Mouse (Mus musculus) heart, postnatal 0 days (tissue): ENCODE results near the gene Jarid2. TPM values are rescaled to one million over a fixed set of nuclear protein-coding genes. Genes with fewer than 3 reads are reported as not detected.

Source experiments
- ATAC-seq: fragments of 200-750 bp; cut with Nextera tagmentation; 2 replicates; pipeline ENCODE4 v1.8.0; 2017; ENCODE audit warnings: low read depth, moderate number of reproducible peaks, moderate library complexity; ENCODE audit not compliant: insufficient read depth
- DNase-seq: peaks from one replicate; pipeline ENCODE4 v3.0.0-alpha.2; 2016; ENCODE audit warnings: low spot score
- H3K27ac ChIP-seq: fragments of 300-500 bp; sonication (generic); 2 replicates; pipeline ENCODE4 v1.5.1; 2014; ENCODE audit warnings: low read depth, mild to moderate bottlenecking
- H3K27me3 ChIP-seq: fragments of 300-500 bp; sonication (generic); 2 replicates; pipeline ENCODE4 v1.6.1; 2014; ENCODE audit warnings: low read length, mixed read lengths; ENCODE audit not compliant: control insufficient read depth, insufficient read depth
- H3K36me3 ChIP-seq: fragments of 300-500 bp; sonication (generic); replicated peaks from 2 replicates; pipeline ENCODE4 v1.6.1; 2014; ENCODE audit warnings: low read length, mixed read lengths; ENCODE audit not compliant: control insufficient read depth, insufficient read depth
- H3K4me1 ChIP-seq: fragments of 300-500 bp; sonication (generic); 2 replicates; pipeline ENCODE4 v1.6.1; 2014; ENCODE audit warnings: antibody characterized with exemption; ENCODE audit not compliant: control insufficient read depth, insufficient read depth
- H3K4me2 ChIP-seq: fragments of 300-500 bp; sonication (generic); 2 replicates; pipeline ENCODE4 v1.6.1; 2014; ENCODE audit warnings: low read depth, mild to moderate bottlenecking, low read length, moderate library complexity
- H3K4me3 ChIP-seq: fragments of 300-500 bp; sonication (generic); 2 replicates; pipeline ENCODE4 v1.5.1; 2014; ENCODE audit warnings: low read depth, low read length
- H3K9ac ChIP-seq: fragments of 300-500 bp; sonication (generic); replicated peaks from 2 replicates; pipeline ENCODE4 v1.6.1; 2014; ENCODE audit warnings: low read depth, low read length, mixed read lengths
- H3K9me3 ChIP-seq: fragments of 300-500 bp; sonication (generic); replicated peaks from 2 replicates; pipeline ENCODE4 v1.6.1; 2016; ENCODE audit warnings: low read length; ENCODE audit not compliant: control insufficient read depth
- CTCF ChIP-seq: IDR thresholded peaks from 2 replicates; pipeline ENCODE4 v1.5.1; 2016; ENCODE audit warnings: antibody characterized with exemption, control low read depth, low read depth
- EP300 ChIP-seq: IDR thresholded peaks from 2 replicates; pipeline ENCODE4 v1.6.1; 2016; ENCODE audit warnings: antibody characterized with exemption, low read depth
- WGBS: fragments of 180-500 bp; shearing (Covaris S2); extraction: QIAGEN DNeasy Blood & Tissue Kit; methylation state at CpG from one replicate; pipeline ENCODE4 v1.1.7; 2014; 5-methylcytosine and 5-hydroxymethylcytosine counted together
- polyA plus RNA-seq: library from polyadenylated mRNA; unstranded; fragments of >200 nt; fragmentation: Nextera tagmentation; extraction: Ambion mirVana; gene quantifications from 2 replicates; pipeline ENCODE4 v1.2.1, GENCODE M21; 2015
- total RNA-seq: library from RNA; depleted of rRNA; stranded (reverse); fragments of >200 nt; gene quantifications from 2 replicates; pipeline ENCODE4 v1.2.3, GENCODE M21; 2014; ENCODE audit warnings: low replicate concordance

Jarid2 gene
- total and polyA plus RNA-seq, 2 experiments from 2014 or later = 10.2 to 17.7 TPM

GRCm38 (mm10) chr13:44933575-44933974 is 204.3 kb downstream of the Jarid2 start:
- ATAC-seq (no peak), DNase-seq (no peak)
- 53% methylated on average over 7 of the region's 7 CpGs for WGBS
- Histone ChIP-seq H3K9me3 (no peaks in the 10 kb centered on the region), H3K9ac (no peak overlapping the region), H3K27me3 (no peaks in the 10 kb centered on the region), H3K4me2 (0 out of 2 replicates have a peak overlapping the region, but pooled peaks have one; percentile 6), H3K36me3 (peaks cover 6% of the 10 kb centered on the region), H3K4me1 (peaks cover 11% of the 10 kb centered on the region), H3K4me3 (no peak overlapping the region), H3K27ac (no peak overlapping the region)
- TF ChIP-seq CTCF = no peak
- no peak for TF ChIP-seq EP300

GRCm38 (mm10) chr13:44937681-44938080 is 208.4 kb downstream of the Jarid2 start:
- DNase-seq = no peak
- Histone ChIP-seq H3K4me2 (no peak overlapping the region), H3K27me3 (no peaks in the 10 kb centered on the region), H3K9ac (no peak overlapping the region), H3K27ac (no peak overlapping the region), H3K4me3 (no peak overlapping the region), H3K36me3 (no peaks in the 10 kb centered on the region), H3K4me1 (peaks cover 13% of the 10 kb centered on the region), H3K9me3 (no peaks in the 10 kb centered on the region)
- no peak for ATAC-seq
- WGBS = 82% methylated on average over 3 of the region's 3 CpGs
- TF ChIP-seq CTCF (no peak), EP300 (no peak)

- no peak overlapping the region for H3K4me3 ChIP-seq
- H3K27me3 ChIP-seq = no peaks in the 10 kb centered on the region
- DNase-seq (no peak), ATAC-seq (no peak)
- H3K27ac ChIP-seq = peak overlapping the region; percentile 57
- no peak overlapping the region for H3K4me2 ChIP-seq
- H3K9ac ChIP-seq = no peak overlapping the region
- peaks cover 9% of the 10 kb centered on the region; the same call in 1 of the 2 replicates for H3K4me1 ChIP-seq
- H3K36me3 ChIP-seq = 0 out of 2 replicates have a peak, but pooled peaks cover 5% of the 10 kb centered on the region
- TF ChIP-seq CTCF = no peak
- TF ChIP-seq EP300 = no peak
- 61% methylated on average over 8 of the region's 8 CpGs for WGBS
- H3K9me3 ChIP-seq = no peaks in the 10 kb centered on the region
Observed at GRCm38 (mm10) chr13:44939326-44940035, 210.2 kb downstream of the Jarid2 start.

DNA sequence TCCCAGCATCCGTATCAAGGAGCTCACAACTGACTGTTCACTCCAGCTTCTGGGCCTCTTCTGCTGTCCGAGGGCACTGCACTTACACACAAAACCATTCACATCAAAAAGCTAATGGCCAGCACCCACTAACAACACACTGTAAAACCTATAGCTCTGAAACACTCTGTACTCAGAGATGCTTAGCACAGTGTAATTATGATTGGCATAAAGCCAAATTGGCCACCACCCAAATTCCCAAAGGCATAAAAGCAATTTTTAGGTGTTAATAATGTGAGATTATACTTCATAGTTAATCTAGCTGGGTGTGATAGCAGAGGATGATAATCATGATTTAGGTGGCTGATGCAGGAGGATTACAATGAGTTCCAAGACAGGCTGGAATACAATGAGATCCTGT is 214.3 kb downstream of the Jarid2 start:
- no peak overlapping the region for H3K9ac ChIP-seq
- H3K36me3 ChIP-seq = 0 out of 2 replicates have a peak, but pooled peaks cover 6% of the 10 kb centered on the region
- WGBS = 73% methylated on average over 2 of the region's 2 CpGs
- no peak overlapping the region for H3K4me2 ChIP-seq
- H3K9me3 ChIP-seq = no peaks in the 10 kb centered on the region
- no peak overlapping the region for H3K4me3 ChIP-seq
- TF ChIP-seq CTCF = no peak
- TF ChIP-seq EP300 = no peak
- H3K4me1 ChIP-seq = peaks cover 27% of the 10 kb centered on the region
- DNase-seq = peak; percentile 4
- H3K27me3 ChIP-seq = no peaks in the 10 kb centered on the region
- ATAC-seq = no peak
- H3K27ac ChIP-seq = no peak overlapping the region

DNA sequence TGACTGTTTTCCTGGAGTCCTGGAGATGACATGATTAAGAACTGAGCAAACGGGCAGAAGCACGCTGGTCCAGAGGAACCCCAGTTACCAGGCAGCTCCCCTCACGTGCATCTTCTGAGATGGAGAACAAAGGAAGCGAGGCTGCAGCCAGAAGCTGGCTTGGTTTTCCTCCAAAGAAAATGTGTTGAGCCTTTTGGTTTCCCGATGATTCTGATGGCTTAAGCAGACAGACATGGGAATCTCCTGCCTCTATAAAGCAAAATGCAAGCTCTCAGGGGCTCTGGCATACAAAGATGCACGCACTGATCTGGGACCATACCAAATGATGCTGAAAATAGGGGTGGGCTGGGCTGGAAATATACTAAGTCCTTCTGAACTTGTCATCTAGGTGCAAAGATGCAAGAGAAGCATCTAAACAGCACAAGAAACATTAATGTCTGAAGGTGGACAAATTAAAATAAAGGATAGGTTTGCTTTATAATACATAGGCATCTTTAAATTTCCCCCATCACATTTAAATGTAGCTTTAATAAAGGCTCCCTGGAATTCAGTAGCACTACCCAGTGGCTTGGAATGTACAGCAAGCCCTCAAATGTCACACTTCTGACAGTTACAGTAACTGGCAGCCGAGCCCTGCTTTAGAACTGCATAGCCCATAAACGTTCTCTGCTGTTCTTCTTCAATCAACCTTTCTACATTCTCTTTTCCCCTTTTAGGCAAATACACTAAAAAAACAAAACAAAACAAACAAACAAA is 217.8 kb downstream of the Jarid2 start:
- Histone ChIP-seq H3K4me2 (no peak overlapping the region), H3K27ac (no peak overlapping the region), H3K4me3 (no peak overlapping the region), H3K9ac (no peak overlapping the region), H3K4me1 (peaks cover 26% of the 10 kb centered on the region; the same call in 1 of the 2 replicates), H3K27me3 (no peaks in the 10 kb centered on the region), H3K9me3 (no peaks in the 10 kb centered on the region), H3K36me3 (0 out of 2 replicates have a peak, but pooled peaks cover 6% of the 10 kb centered on the region)
- DNase-seq (peak; percentile 12), ATAC-seq (no peak)
- TF ChIP-seq EP300 (no peak), CTCF (no peak)
- WGBS = 32% methylated on average over 8 of the region's 8 CpGs
